7 mouse cellular contexts compared by ENCODE assay signal in the genomic region with DNA sequence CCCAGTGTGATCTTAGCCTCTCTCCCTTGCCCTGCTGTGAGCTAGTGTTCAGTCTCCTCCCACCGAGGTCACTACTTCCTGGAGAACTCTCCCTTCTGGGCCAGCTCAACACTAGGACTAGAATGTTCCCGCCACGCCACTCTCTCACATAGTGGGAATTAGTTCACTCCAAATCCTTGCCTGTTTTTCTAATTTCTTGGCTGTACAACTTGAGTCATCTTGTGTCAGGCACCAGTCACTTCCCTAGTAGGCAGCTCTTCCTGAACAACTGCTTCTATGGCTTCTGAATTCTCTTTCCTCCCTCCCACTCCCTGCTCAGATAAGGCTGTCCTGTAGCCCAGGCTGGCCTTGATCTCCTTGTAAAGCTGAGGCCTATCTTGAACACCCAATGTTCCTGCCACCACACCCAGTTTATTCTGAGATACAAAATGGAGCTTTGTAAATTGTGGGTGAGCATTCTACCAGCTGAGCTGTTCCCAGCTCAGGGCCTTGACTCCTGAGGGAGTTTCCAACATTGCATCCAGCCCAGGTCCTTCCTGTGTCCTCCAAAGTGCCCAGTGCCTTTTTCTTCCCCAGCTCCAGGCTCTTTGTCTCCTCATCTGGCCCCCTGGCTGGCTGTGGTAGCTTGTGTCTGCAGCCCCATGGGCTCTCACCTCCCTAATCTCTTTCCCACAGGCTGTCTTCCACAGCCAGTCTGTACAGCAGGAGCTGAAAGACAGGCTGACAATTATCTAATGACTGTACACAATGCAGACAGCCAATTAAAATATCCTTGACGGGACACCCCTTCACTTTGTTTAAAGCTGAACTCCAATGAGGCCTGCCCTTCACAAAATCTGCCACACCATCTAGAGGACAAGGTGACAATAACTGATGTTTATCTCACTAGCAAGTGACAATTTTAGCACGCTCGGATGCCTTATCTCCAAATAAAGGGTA.
DNase-seq lines count a peak whose midpoint lies in the region; ATAC-seq and TF ChIP-seq lines count a peak whose summit lies in the region.

No protein-coding gene starts in this region.

- H3K4me2 ChIP-seq in lung, postnatal 0 days (replicated peaks; ENCODE audit: low read depth, low read length): no peak overlapping the region
- no peak overlapping the region for H3K4me2 ChIP-seq in embryonic facial prominence, embryonic 14.5 days (ENCODE audit: low read depth, low read length)
- H3K4me2 ChIP-seq in intestine, embryonic 16.5 days (ENCODE audit: low read depth, low read length): no peak overlapping the region

- H3K4me3 ChIP-seq in lung, postnatal 0 days (ENCODE audit: low read depth, low read length): no peak overlapping the region
- no peak overlapping the region for H3K4me3 ChIP-seq in embryonic facial prominence, embryonic 14.5 days (ENCODE audit: low read depth, low read length)
- H3K4me3 ChIP-seq in intestine, embryonic 16.5 days (ENCODE audit: low read length): no peak overlapping the region

- WGBS in lung, postnatal 0 days: 42% methylated on average over 6 of the region's 6 CpGs
- 54% methylated on average over 6 of the region's 6 CpGs for WGBS in embryonic facial prominence, embryonic 14.5 days
- WGBS in intestine, embryonic 16.5 days: 51% methylated on average over 6 of the region's 6 CpGs

- DNase-seq in lung, postnatal 0 days (ENCODE audit: low spot score): peak; percentile 32
- no peak for DNase-seq in lung, postnatal 4 days
- DNase-seq in embryonic facial prominence, embryonic 14.5 days (ENCODE audit: low spot score): peak; percentile 9
- DNase-seq in spleen, postnatal 4 days (ENCODE audit: low spot score in 2 of 2): peak; percentile 60 to 78
- no peak for DNase-seq in left cerebral cortex, adult 18-20 months (ENCODE audit: low spot score in 2 of 2)

- no peak overlapping the region for H3K27ac ChIP-seq in lung, postnatal 0 days (ENCODE audit: low read length)
- H3K27ac ChIP-seq in embryonic facial prominence, embryonic 14.5 days (replicated peaks; ENCODE audit: low read depth, low read length): no peak overlapping the region
- no peak overlapping the region for H3K27ac ChIP-seq in intestine, embryonic 16.5 days (ENCODE audit: low read length)

- no peaks in the 10 kb centered on the region for H3K4me1 ChIP-seq in lung, postnatal 0 days (ENCODE audit: insufficient read depth, low read depth, low read length)
- H3K4me1 ChIP-seq in embryonic facial prominence, embryonic 14.5 days (ENCODE audit: control insufficient read depth, insufficient read depth, low read length): no peaks in the 10 kb centered on the region
- no peaks in the 10 kb centered on the region for H3K4me1 ChIP-seq in intestine, embryonic 16.5 days (ENCODE audit: control insufficient read depth, insufficient read depth, low read length)

- no peak for TF ChIP-seq CTCF in lung, postnatal 0 days (IDR thresholded peaks at IDR 0.05)

- no peaks in the 10 kb centered on the region for H3K27me3 ChIP-seq in lung, postnatal 0 days (replicated peaks; ENCODE audit: insufficient read depth, low read length)
- H3K27me3 ChIP-seq in embryonic facial prominence, embryonic 14.5 days (replicated peaks; ENCODE audit: control insufficient read depth, insufficient read depth, low read length): 0 out of 2 replicates have a peak, but pooled peaks cover 2% of the 10 kb centered on the region
- no peaks in the 10 kb centered on the region for H3K27me3 ChIP-seq in intestine, embryonic 16.5 days (replicated peaks; ENCODE audit: control insufficient read depth, insufficient read depth, low read length)

- no peak for TF ChIP-seq EP300 in lung, postnatal 0 days (IDR thresholded peaks at IDR 0.05)

- no peaks in the 10 kb centered on the region for H3K36me3 ChIP-seq in lung, postnatal 0 days (ENCODE audit: insufficient read depth, low read length)
- no peaks in the 10 kb centered on the region for H3K36me3 ChIP-seq in embryonic facial prominence, embryonic 14.5 days (ENCODE audit: control insufficient read depth, insufficient read depth, low read length)
- H3K36me3 ChIP-seq in intestine, embryonic 16.5 days (ENCODE audit: control insufficient read depth, insufficient read depth, low read length): no peaks in the 10 kb centered on the region

- ATAC-seq in lung, postnatal 0 days: peak; percentile 41; the same call in 1 of the 2 replicates
- no peak for ATAC-seq in embryonic facial prominence, embryonic 14.5 days (ENCODE audit: low read depth)
- peak; percentile 78 for ATAC-seq in intestine, embryonic 16.5 days
- ATAC-seq in frontal cortex, adult (ENCODE audit: low TSS enrichment): no peak

- H3K9ac ChIP-seq in lung, postnatal 0 days (replicated peaks; ENCODE audit: low read depth): no peak overlapping the region
- no peak overlapping the region for H3K9ac ChIP-seq in embryonic facial prominence, embryonic 14.5 days (ENCODE audit: low read depth, low read length)
- H3K9ac ChIP-seq in intestine, embryonic 16.5 days (ENCODE audit: low read depth, low read length): no peak overlapping the region

- no peaks in the 10 kb centered on the region for H3K9me3 ChIP-seq in lung, postnatal 0 days (ENCODE audit: low read length)
- H3K9me3 ChIP-seq in embryonic facial prominence, embryonic 14.5 days (ENCODE audit: control insufficient read depth, low read length): no peaks in the 10 kb centered on the region
- 0 out of 2 replicates have a peak, but pooled peaks cover 3% of the 10 kb centered on the region for H3K9me3 ChIP-seq in intestine, embryonic 16.5 days (ENCODE audit: control insufficient read depth, low read length)

Comparison
In these comparisons a context has a peak if more than half of its experiments do, and no peak if none do; other contexts are left out.
1. DNase-seq: peak in lung, postnatal 0 days (single experiment), embryonic facial prominence, embryonic 14.5 days (single experiment) and spleen, postnatal 4 days (2 of 2); none in lung, postnatal 4 days (0 of 2) and left cerebral cortex, adult 18-20 months (0 of 2).
2. ATAC-seq: peak in lung, postnatal 0 days (single experiment) and intestine, embryonic 16.5 days (single experiment); none in embryonic facial prominence, embryonic 14.5 days (single experiment) and frontal cortex, adult (single experiment).